Mouse (Mus musculus): ENCODE data around the gene Kcnq1. TPM values are rescaled to one million over a fixed set of nuclear protein-coding genes. Genes with fewer than 3 reads are reported as not detected.

Kcnq1 gene
- polyA plus RNA-seq (2012; rRNA removed) = 1.7 and 2.7 TPM in 2 replicates
- polyA plus RNA-seq (2014; fragmentation: Nextera tagmentation; extraction: Ambion mirVana) = 1.3 and 1.5 TPM in 2 replicates

DNA sequence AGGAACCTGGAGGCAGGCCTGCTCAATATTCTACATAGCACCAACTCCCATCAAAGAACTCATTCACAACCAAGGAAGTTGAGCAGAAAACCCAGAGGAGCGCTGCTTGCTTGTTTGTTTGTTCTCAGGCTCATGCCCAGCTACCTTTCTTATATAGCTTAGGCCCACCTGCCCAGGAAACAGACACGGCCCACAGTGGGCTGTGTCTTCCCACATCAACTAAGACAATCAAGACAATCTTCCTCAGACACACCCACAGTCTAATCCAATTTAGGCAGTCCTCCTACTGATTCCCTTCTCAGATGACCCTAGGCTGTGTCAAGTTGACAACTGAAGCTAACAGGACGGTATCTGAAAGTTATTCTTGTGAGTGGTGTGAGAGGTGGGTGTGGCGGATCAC is at the start of gene Kcnq1:
Kcnq1 (plus strand) TSS at position 301 of the 400 bp plus-strand sequence.
- peaks cover 47% of the 10 kb centered on the region for H3K27me3 ChIP-seq (ENCODE audit: control insufficient read depth, insufficient read depth, low read length)
- H3K4me2 ChIP-seq (replicated peaks; ENCODE audit: low read depth, low read length, severe bottlenecking) = peak within 1 kb of the TSS; percentile 67
- H3K4me1 ChIP-seq (ENCODE audit: control insufficient read depth, insufficient read depth, low read length) = peaks cover 2% of the 10 kb centered on the region; the same call in 1 of the 2 replicates
- no peak for DNase-seq (ENCODE audit: low spot score)
- ATAC-seq (ENCODE audit: low FRiP score, low read depth) = no peak
- no peaks in the 10 kb centered on the region for H3K36me3 ChIP-seq (ENCODE audit: control insufficient read depth, insufficient read depth, low read length)
- H3K27ac ChIP-seq (replicated peaks; ENCODE audit: low read depth, low read length) = no peak within 1 kb of the TSS
- 71% methylated on average over 4 of the region's 4 CpGs for WGBS
- H3K9ac ChIP-seq (ENCODE audit: low read depth, low read length, severe bottlenecking) = peak within 1 kb of the TSS; percentile 40; the same call in 1 of the 2 replicates
- H3K9me3 ChIP-seq (ENCODE audit: control insufficient read depth, low read length) = no peaks in the 10 kb centered on the region
- H3K4me3 ChIP-seq (replicated peaks; ENCODE audit: low read length) = peak within 1 kb of the TSS; percentile 37
- no peak for TF ChIP-seq POLR2A (IDR thresholded peaks at IDR 0.05; ENCODE audit: borderline replicate concordance, extremely low read depth, insufficient read depth, insufficient read length)

DNA sequence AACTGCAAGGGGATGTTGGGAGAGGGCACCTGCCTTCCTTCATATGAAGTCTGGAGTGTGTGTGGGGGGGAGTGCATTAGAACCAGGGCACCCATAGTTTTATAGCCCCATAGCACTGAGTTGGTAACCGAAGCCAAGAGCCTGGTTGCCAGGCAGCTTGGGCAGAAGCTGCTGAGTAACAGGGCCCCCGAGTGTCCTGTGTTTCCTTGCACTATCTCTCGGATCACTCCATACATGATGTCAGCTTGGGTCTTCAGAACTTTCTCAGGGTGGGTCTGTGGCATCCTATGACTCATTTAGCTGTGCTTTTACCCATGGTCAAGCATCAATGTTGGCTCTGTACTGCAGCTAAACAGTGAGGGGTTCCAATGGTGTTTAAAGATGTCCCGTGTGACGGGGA is 49.1 kb upstream of the Kcnq1 start:
- H3K4me3 ChIP-seq (replicated peaks; ENCODE audit: low read length) = no peak overlapping the region
- H3K27ac ChIP-seq (replicated peaks; ENCODE audit: low read depth, low read length) = no peak overlapping the region
- H3K27me3 ChIP-seq (ENCODE audit: control insufficient read depth, insufficient read depth, low read length) = no peaks in the 10 kb centered on the region
- H3K4me2 ChIP-seq (replicated peaks; ENCODE audit: low read depth, low read length, severe bottlenecking) = no peak overlapping the region
- peaks cover 52% of the 10 kb centered on the region for H3K36me3 ChIP-seq (ENCODE audit: control insufficient read depth, insufficient read depth, low read length)
- H3K4me1 ChIP-seq (ENCODE audit: control insufficient read depth, insufficient read depth, low read length) = peaks cover 50% of the 10 kb centered on the region
- 84% methylated on average over 5 of the region's 5 CpGs for WGBS
- H3K9ac ChIP-seq (ENCODE audit: low read depth, low read length, severe bottlenecking) = no peak overlapping the region
- DNase-seq (ENCODE audit: low spot score) = no peak
- H3K9me3 ChIP-seq (ENCODE audit: control insufficient read depth, low read length) = no peaks in the 10 kb centered on the region
- ATAC-seq (ENCODE audit: low FRiP score, low read depth) = no peak
- TF ChIP-seq POLR2A (IDR thresholded peaks at IDR 0.05; ENCODE audit: borderline replicate concordance, extremely low read depth, insufficient read depth, insufficient read length) = no peak

DNA sequence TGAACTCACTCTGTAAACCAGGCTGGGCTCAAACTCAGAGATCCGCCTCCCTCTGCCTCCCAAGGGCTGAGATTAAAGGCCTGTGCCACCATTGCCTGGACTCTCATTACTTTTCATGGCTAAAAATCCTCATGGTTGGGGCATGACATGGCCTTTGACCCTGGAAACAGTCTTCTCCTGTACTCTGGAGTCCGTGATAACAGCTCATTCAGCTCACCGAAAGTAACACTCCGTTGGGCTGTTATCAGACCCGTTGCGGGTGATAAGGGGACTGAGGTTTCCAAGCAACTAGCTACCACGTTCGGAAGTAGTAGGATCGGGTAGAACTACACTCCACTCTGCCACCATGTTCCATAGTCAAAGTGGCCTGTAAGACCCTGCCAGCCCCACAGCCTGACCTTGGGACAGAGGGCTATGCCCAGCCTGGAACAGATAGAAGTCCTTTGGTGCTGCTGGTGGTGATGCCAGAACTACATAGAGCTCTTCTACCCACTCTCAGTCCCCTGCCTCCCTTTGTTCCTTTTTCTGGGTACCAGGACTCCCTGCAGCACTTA is 48.4 kb upstream of the Kcnq1 start:
- no peak for TF ChIP-seq POLR2A (IDR thresholded peaks at IDR 0.05; ENCODE audit: borderline replicate concordance, extremely low read depth, insufficient read depth, insufficient read length)
- DNase-seq (ENCODE audit: low spot score) (no peak), ATAC-seq (ENCODE audit: low FRiP score, low read depth) (no peak)
- 83% methylated on average over 9 of the region's 9 CpGs for WGBS
- Histone ChIP-seq H3K27me3 (ENCODE audit: control insufficient read depth, insufficient read depth, low read length) (no peaks in the 10 kb centered on the region), H3K4me1 (ENCODE audit: control insufficient read depth, insufficient read depth, low read length) (peaks cover 50% of the 10 kb centered on the region), H3K27ac (replicated peaks; ENCODE audit: low read depth, low read length) (peak overlapping the region; percentile 65), H3K4me3 (replicated peaks; ENCODE audit: low read length) (no peak overlapping the region), H3K36me3 (ENCODE audit: control insufficient read depth, insufficient read depth, low read length) (peaks cover 59% of the 10 kb centered on the region), H3K9ac (ENCODE audit: low read depth, low read length, severe bottlenecking) (no peak overlapping the region), H3K9me3 (ENCODE audit: control insufficient read depth, low read length) (no peaks in the 10 kb centered on the region), H3K4me2 (replicated peaks; ENCODE audit: low read depth, low read length, severe bottlenecking) (no peak overlapping the region)

DNA sequence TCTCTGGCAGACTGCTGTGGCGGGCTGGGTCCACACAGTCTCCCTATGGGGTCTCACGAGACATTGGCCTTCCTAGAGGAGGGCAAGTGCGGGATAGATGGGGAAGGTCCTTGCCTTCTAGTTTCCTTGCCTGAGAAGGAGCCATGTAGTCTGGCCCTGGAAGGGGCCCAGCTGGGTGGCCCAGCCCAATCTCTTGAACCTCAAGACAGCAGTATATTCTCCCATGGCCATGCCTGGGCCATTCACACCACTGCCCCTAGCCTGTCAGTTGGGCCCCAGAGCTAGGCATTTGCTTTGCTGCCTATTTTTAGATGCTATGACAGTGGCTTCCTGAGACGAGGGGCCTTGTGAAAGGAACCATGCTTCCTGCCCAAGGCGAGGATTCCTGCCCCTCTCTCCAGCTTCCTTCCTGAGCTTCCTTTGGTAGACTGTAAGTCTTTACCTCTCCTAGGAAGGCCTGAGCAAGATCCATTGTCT is 47.9 kb upstream of the Kcnq1 start:
- Histone ChIP-seq H3K27me3 (ENCODE audit: control insufficient read depth, insufficient read depth, low read length) (no peaks in the 10 kb centered on the region), H3K27ac (replicated peaks; ENCODE audit: low read depth, low read length) (peak overlapping the region; percentile 65), H3K4me1 (ENCODE audit: control insufficient read depth, insufficient read depth, low read length) (peaks cover 50% of the 10 kb centered on the region), H3K4me3 (replicated peaks; ENCODE audit: low read length) (no peak overlapping the region), H3K36me3 (ENCODE audit: control insufficient read depth, insufficient read depth, low read length) (peaks cover 65% of the 10 kb centered on the region), H3K9me3 (ENCODE audit: control insufficient read depth, low read length) (no peaks in the 10 kb centered on the region), H3K4me2 (replicated peaks; ENCODE audit: low read depth, low read length, severe bottlenecking) (no peak overlapping the region), H3K9ac (ENCODE audit: low read depth, low read length, severe bottlenecking) (no peak overlapping the region)
- DNase-seq (ENCODE audit: low spot score) (no peak), ATAC-seq (ENCODE audit: low FRiP score, low read depth) (no peak)
- TF ChIP-seq POLR2A (IDR thresholded peaks at IDR 0.05; ENCODE audit: borderline replicate concordance, extremely low read depth, insufficient read depth, insufficient read length) = no peak
- WGBS = 73% methylated on average over 5 of the region's 5 CpGs

DNA sequence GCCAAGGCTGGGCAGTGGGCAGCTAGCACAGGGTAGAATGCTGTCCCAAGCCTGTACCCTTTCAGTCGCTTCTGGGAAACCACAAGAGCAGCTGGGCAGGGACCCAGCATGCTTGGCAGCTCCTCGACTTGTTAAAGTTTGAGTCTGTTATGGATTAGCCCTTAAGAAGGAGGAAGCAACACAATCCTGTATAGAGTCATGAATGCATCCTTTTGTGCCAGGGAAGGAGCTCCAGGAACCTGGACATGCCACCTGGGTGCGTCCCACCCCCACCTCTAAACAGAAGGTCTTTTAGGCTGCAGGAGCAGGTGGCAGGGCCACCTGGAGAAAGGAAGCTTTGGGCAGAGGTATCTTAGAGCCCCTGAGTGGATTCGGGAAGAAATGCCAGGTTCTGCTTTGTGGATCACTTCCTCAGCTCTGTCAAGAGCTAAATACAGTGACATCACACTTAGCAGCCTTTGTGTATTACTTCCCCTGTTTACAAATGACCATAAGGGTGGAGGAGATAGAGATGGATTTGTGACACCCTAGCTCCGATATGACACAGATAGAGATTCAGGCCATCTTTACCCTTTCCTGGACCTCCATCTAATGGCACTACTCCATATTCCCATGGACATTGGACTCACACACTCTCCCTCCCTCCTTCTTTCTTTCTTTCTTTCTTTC is 46.8 kb upstream of the Kcnq1 start:
- Histone ChIP-seq H3K4me3 (replicated peaks; ENCODE audit: low read length) (no peak overlapping the region), H3K4me2 (replicated peaks; ENCODE audit: low read depth, low read length, severe bottlenecking) (no peak overlapping the region), H3K27me3 (ENCODE audit: control insufficient read depth, insufficient read depth, low read length) (no peaks in the 10 kb centered on the region), H3K9me3 (ENCODE audit: control insufficient read depth, low read length) (no peaks in the 10 kb centered on the region), H3K27ac (replicated peaks; ENCODE audit: low read depth, low read length) (peak overlapping the region; percentile 65; the same call in 1 of the 2 replicates), H3K36me3 (ENCODE audit: control insufficient read depth, insufficient read depth, low read length) (peaks cover 75% of the 10 kb centered on the region), H3K9ac (ENCODE audit: low read depth, low read length, severe bottlenecking) (no peak overlapping the region), H3K4me1 (ENCODE audit: control insufficient read depth, insufficient read depth, low read length) (peaks cover 44% of the 10 kb centered on the region)
- WGBS = 57% methylated on average over 5 of the region's 5 CpGs
- TF ChIP-seq POLR2A (IDR thresholded peaks at IDR 0.05; ENCODE audit: borderline replicate concordance, extremely low read depth, insufficient read depth, insufficient read length) = no peak
- DNase-seq (ENCODE audit: low spot score) (peak; percentile 49), ATAC-seq (ENCODE audit: low FRiP score, low read depth) (no peak)
